Mouse (Mus musculus) ovary, postnatal 10 days (tissue): ENCODE measurements around the gene Itpkb.

Experiments used
- DNase-seq: peaks from one replicate; pipeline ENCODE4 v3.0.0; 2022; ENCODE audit warnings: low spot score

The Itpkb gene

GRCm38 (mm10) chr1:180464357-180464756 is 134.1 kb downstream of the Itpkb start:
- DNase-seq: no peak

- DNase-seq: no peak
Observed at GRCm38 (mm10) chr1:180465620-180466019, 135.3 kb downstream of the Itpkb start.

- no peak for DNase-seq
Observed at GRCm38 (mm10) chr1:180468004-180468403, 137.7 kb downstream of the Itpkb start.

DNA sequence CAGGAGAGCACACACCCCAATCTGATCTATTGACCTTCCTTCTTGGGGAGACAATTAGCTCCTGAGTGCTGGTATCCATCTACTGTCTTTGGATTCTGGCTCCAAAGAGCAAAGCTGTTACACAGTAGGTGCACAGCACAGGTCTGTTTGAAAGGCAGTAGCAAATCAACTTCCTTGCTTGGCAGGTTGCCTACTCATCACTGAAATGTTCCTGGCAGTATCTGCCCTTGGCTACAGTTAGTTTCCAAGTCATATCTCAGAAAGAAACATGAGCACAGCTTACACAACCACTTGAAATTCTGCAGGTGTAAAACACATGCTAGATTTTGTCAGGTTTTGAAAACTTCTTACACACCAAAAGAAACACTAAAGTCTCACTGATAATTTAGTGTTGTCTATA is 143.3 kb downstream of the Itpkb start:
- DNase-seq: no peak
